Mouse (Mus musculus): ENCODE data around the gene Abcb8.

DNA sequence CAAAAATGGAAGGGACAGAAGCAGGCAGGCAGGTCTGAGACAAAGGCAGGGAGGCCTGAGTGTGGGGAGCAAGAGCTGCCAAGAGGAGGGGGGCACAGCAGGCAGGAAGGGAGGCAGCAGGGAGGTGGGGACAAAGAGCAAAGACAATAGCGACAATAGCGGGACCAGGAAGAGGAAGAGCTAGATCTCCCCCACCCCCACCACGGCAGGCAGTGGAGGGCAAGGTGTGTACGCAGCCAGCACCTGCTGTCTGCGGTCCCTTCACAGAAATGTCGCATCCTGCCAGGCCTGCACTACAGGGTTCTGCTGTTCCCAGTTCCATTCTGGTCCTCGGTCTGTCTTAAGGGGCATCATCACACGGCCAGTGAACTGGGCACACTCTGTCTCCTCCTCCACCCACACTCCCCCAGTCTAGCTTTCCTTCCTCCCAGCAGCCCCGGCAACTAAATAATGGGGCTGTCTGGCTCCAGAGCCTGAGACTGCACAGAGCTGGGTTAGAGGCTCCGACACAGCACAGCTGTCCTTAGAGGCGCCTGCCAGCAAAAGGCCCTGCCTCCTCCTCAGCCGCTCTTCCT lies 48.9 kb upstream of the Abcb8 start:
- TF ChIP-seq CTCF (IDR thresholded peaks at IDR 0.05; ENCODE audit: low read depth) (no peak), EP300 (IDR thresholded peaks at IDR 0.05; ENCODE audit: low read depth) (no peak)

Data from liver, embryonic 14.5 days (tissue).